26 mouse cellular contexts compared by ENCODE assay signal in the genomic region with DNA sequence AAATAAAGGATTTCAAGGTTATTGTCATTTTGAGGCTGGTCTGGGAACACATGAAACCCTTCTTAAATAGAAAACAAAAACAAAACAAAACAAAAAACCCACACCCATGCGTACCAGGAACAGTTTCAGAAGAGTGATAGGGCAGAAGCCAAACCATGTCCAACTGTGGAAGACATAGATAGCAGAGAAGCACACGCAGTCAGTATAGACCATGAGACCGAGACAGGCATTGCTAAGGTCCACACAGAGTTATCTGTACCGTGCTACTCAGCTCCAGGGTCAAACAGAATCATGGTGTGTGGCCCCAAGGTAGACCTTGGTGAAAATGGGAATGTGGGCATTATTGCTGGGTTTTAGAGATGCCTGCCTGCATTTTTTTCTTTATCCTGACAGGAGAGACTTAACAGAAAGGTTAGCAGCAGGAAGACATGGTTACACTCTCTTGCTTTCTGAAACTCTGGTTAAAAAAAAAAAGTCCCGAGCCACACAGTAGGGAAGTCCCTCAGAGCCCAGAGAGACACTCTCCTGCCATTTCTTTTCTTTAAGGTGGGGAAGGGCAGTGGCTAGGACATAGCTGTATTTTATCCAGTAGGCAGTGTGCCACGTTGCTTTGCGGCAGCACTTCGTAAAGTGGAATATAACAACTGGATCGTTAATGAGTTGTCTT. TPM values are rescaled to one million over a fixed set of nuclear protein-coding genes. Genes with fewer than 3 reads are reported as not detected.
DNase-seq lines count a peak whose midpoint lies in the region; ATAC-seq lines count a peak whose summit lies in the region.
"Had no signal": no experiment of that assay in that cellular context is flagged by ENCODE, and none has a peak within 500 bp of the region (broad histone marks: within the 10 kb centered on the region; RNA-seq: fewer than 3 reads in every experiment).

No protein-coding gene starts in this region.

- H3K4me3 ChIP-seq in liver, embryonic 15.5 days (replicated peaks), result peak overlapping the region; percentile 2; the same call in 1 of the 2 replicates
- H3K4me3 ChIP-seq: embryonic facial prominence, embryonic 13.5 days; heart, embryonic 15.5 days; hindbrain, embryonic 15.5 days; intestine, embryonic 15.5 days; limb, embryonic 12.5 days; midbrain, embryonic 15.5 days; neural tube, embryonic 12.5 days had no signal

- H3K36me3 ChIP-seq in liver, embryonic 15.5 days (replicated peaks), result 0 out of 2 replicates have a peak, but pooled peaks cover 6% of the 10 kb centered on the region
- H3K36me3 ChIP-seq: embryonic facial prominence, embryonic 13.5 days; heart, embryonic 15.5 days; intestine, embryonic 15.5 days; limb, embryonic 12.5 days; midbrain, embryonic 15.5 days; neural tube, embryonic 12.5 days had no signal

- H3K9ac ChIP-seq in liver, embryonic 15.5 days, result peak overlapping the region; percentile 30
- H3K9ac ChIP-seq: embryonic facial prominence, embryonic 13.5 days; heart, embryonic 15.5 days; hindbrain, embryonic 15.5 days; intestine, embryonic 15.5 days; limb, embryonic 12.5 days; midbrain, embryonic 15.5 days; neural tube, embryonic 12.5 days had no signal

- peaks cover 52% of the 10 kb centered on the region for H3K4me1 ChIP-seq in liver, embryonic 15.5 days (replicated peaks)
- H3K4me1 ChIP-seq: embryonic facial prominence, embryonic 13.5 days; heart, embryonic 15.5 days; intestine, embryonic 15.5 days; limb, embryonic 12.5 days; neural tube, embryonic 12.5 days had no signal

- no peaks in the 10 kb centered on the region for H3K9me3 ChIP-seq in liver, embryonic 15.5 days (replicated peaks)
- H3K9me3 ChIP-seq: embryonic facial prominence, embryonic 13.5 days; heart, embryonic 15.5 days; hindbrain, embryonic 15.5 days; intestine, embryonic 15.5 days; limb, embryonic 12.5 days; midbrain, embryonic 15.5 days; neural tube, embryonic 12.5 days had no signal

- peak; percentile 51 for DNase-seq in heart, adult 11 months
- no peak for DNase-seq in heart, adult 18-20 months
- no peak for DNase-seq in embryo, embryonic 10 days (ENCODE audit: low spot score)
- DNase-seq in yolk sac, embryonic 10.5 days (ENCODE audit: low spot score), result no peak
- DNase-seq in right cerebral cortex, adult 2 months (ENCODE audit: low spot score in 2 of 2), result no peak
- DNase-seq: adrenal gland, adult 8-10 months; cerebellum, adult 18-20 months; cerebellum, postnatal 25 days; embryo, embryonic 11 days; gastrocnemius, postnatal 25 days; heart, postnatal 4 days; kidney, postnatal 25 days; lung, adult 2 months; lung, postnatal 14 days; right cerebral cortex, postnatal 25 days; spleen, adult 18-20 months had no signal

- WGBS in liver, embryonic 15.5 days (ENCODE audit: insufficient replicate concordance), result 48% methylated on average over 9 of the region's 9 CpGs

- no peaks in the 10 kb centered on the region for H3K27me3 ChIP-seq in liver, embryonic 15.5 days
- H3K27me3 ChIP-seq: embryonic facial prominence, embryonic 13.5 days; heart, embryonic 15.5 days; hindbrain, embryonic 15.5 days; intestine, embryonic 15.5 days; limb, embryonic 12.5 days; midbrain, embryonic 15.5 days; neural tube, embryonic 12.5 days had no signal

- peak overlapping the region; percentile 65 for H3K27ac ChIP-seq in liver, embryonic 15.5 days (replicated peaks)
- H3K27ac ChIP-seq: embryonic facial prominence, embryonic 13.5 days; heart, embryonic 15.5 days; hindbrain, embryonic 15.5 days; intestine, embryonic 15.5 days; limb, embryonic 12.5 days; midbrain, embryonic 15.5 days; neural tube, embryonic 12.5 days had no signal

- peak overlapping the region; percentile 37 for H3K4me2 ChIP-seq in liver, embryonic 15.5 days
- H3K4me2 ChIP-seq: embryonic facial prominence, embryonic 13.5 days; heart, embryonic 15.5 days; hindbrain, embryonic 15.5 days; intestine, embryonic 15.5 days; limb, embryonic 12.5 days; midbrain, embryonic 15.5 days; neural tube, embryonic 12.5 days had no signal

- peak; percentile 7 for ATAC-seq in inflammation-experienced regulatory T-cells, adult 6 months
- no peak for ATAC-seq in liver, embryonic 15.5 days (ENCODE audit: insufficient read depth)
- ATAC-seq: forebrain, embryonic 16.5 days; intestine, embryonic 15.5 days; midbrain, embryonic 15.5 days had no signal

RNA-seq across cellular contexts. Expression of a gene that starts 4.8 kb away (rescaled TPM):
- 10 to 100 TPM; 13.3 to 15.7 TPM for total RNA-seq in heart, adult 18-20 months (2021)
- polyA plus RNA-seq in inflammation-experienced regulatory T-cells, adult 6 months (2017; shearing (Covaris generic)), result 10 to 100 TPM; 20.4 to 46.1 (median 45.3) TPM
- 2.1 and 2.4 TPM in 2 replicates for polyA plus RNA-seq in liver, embryonic 15.5 days (2015; fragmentation: Nextera tagmentation; extraction: Ambion mirVana)

RNA-seq across cellular contexts. Expression of a gene that starts 42.3 kb away (rescaled TPM):
- 10 to 100 TPM; 20.7 to 23.8 TPM for total RNA-seq in heart, adult 18-20 months (2021)
- 1 to 10 TPM; 2.8 to 6.3 (median 5.1) TPM for polyA plus RNA-seq in inflammation-experienced regulatory T-cells, adult 6 months (2017; shearing (Covaris generic))
- polyA plus RNA-seq in liver, embryonic 15.5 days (2015; fragmentation: Nextera tagmentation; extraction: Ambion mirVana), result 5.1 TPM in 2 replicates
